Mouse (Mus musculus) olfactory bulb, adult 2 months (tissue): ENCODE measurements around the gene Tbxas1.

Experiments used
- CTCF ChIP-seq: fragments of 200-500 bp; IDR thresholded peaks from 2 replicates; pipeline ENCODE4 v1.5.1; 2012; ENCODE audit warnings: low read depth, mild to moderate bottlenecking, low read length, moderate library complexity; ENCODE audit not compliant: insufficient read depth
- POLR2A ChIP-seq: fragments of 200-500 bp; IDR thresholded peaks from 2 replicates; pipeline ENCODE4 v1.6.1; 2012; ENCODE audit warnings: mild to moderate bottlenecking, low read depth, low read length, moderate library complexity; ENCODE audit not compliant: insufficient read depth

DNA sequence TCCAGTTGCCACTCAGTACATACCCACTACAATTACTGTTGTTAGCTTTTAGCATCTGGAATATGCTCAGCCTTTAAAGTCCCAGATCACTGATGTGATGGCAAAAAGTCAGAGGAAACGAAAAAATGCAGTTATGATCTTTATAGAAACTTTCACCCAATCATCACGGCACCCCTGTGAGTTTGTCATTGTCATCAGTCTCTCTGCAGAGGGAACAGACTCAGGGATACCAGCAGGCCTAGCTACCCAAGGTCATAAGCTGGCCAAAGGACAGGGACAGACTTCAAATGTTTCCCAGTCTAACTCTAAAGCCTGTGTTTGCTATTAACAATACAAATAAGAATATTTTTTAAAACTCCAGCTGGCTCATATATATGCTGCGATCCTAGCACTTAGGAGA lies 33.7 kb upstream of the Tbxas1 start:
- no peak for TF ChIP-seq POLR2A
- no peak for TF ChIP-seq CTCF
